Mouse (Mus musculus) hindbrain, embryonic 14.5 days (tissue): Measurements from ENCODE around the gene Foxl2. TPM values are rescaled to one million over a fixed set of nuclear protein-coding genes. Genes with fewer than 3 reads are reported as not detected.

Source experiments
- ATAC-seq: fragments of 200-750 bp; cut with Nextera tagmentation; 2 replicates; pipeline ENCODE4 v1.8.0; 2017; ENCODE audit warnings: moderate number of reproducible peaks, mild to moderate bottlenecking, moderate TSS enrichment, moderate library complexity; ENCODE audit not compliant: low FRiP score
- DNase-seq: peaks from one replicate; pipeline ENCODE4 v3.0.0-alpha.2; 2015; ENCODE audit warnings: low spot score
- H3K27ac ChIP-seq: fragments of 300-500 bp; sonication (generic); 2 replicates; pipeline ENCODE4 v1.5.1; 2014; ENCODE audit warnings: mild to moderate bottlenecking, moderate library complexity
- H3K27me3 ChIP-seq: fragments of 300-500 bp; sonication (generic); 2 replicates; pipeline ENCODE4 v1.6.1; 2014; ENCODE audit warnings: mild to moderate bottlenecking, low read length, mixed read lengths; ENCODE audit not compliant: control insufficient read depth, insufficient read depth
- H3K36me3 ChIP-seq: fragments of 300-500 bp; sonication (generic); replicated peaks from 2 replicates; pipeline ENCODE4 v1.6.1; 2014; ENCODE audit not compliant: control insufficient read depth, insufficient read depth
- H3K4me1 ChIP-seq: fragments of 300-500 bp; sonication (generic); replicated peaks from 2 replicates; pipeline ENCODE4 v1.6.1; 2014; ENCODE audit warnings: antibody characterized with exemption, low read length, mixed read lengths; ENCODE audit not compliant: control insufficient read depth, insufficient read depth
- H3K4me2 ChIP-seq: fragments of 300-500 bp; sonication (generic); replicated peaks from 2 replicates; pipeline ENCODE4 v1.6.1; 2014; ENCODE audit warnings: mild to moderate bottlenecking, moderate library complexity
- H3K4me3 ChIP-seq: fragments of 300-500 bp; sonication (generic); replicated peaks from 2 replicates; pipeline ENCODE4 v1.5.1; 2014; ENCODE audit warnings: mild to moderate bottlenecking, low read length
- H3K9ac ChIP-seq: fragments of 300-500 bp; sonication (generic); 2 replicates; pipeline ENCODE4 v1.6.1; 2014
- H3K9me3 ChIP-seq: fragments of 300-500 bp; sonication (generic); 2 replicates; pipeline ENCODE4 v1.6.1; 2016; ENCODE audit warnings: low read length; ENCODE audit not compliant: control insufficient read depth
- WGBS: fragments of 180-500 bp; shearing (Covaris S2); extraction: QIAGEN DNeasy Blood & Tissue Kit; methylation state at CpG from one replicate; pipeline ENCODE4 v1.1.7; 2014; 5-methylcytosine and 5-hydroxymethylcytosine counted together
- polyA plus RNA-seq: library from polyadenylated mRNA; unstranded; fragments of >200 nt; fragmentation: Nextera tagmentation; extraction: Ambion mirVana; gene quantifications from 2 replicates; pipeline ENCODE4 v1.2.1, GENCODE M21; 2014

Gene Foxl2
- polyA plus RNA-seq, 1 experiment from 2014 or later: 0.98 TPM

GRCm38 (mm10) chr9:98976081-98976480 lies 21.0 kb downstream of the Foxl2 start:
- Histone ChIP-seq H3K9me3 (no peaks in the 10 kb centered on the region), H3K4me1 (0 out of 2 replicates have a peak, but pooled peaks cover 4% of the 10 kb centered on the region), H3K36me3 (no peaks in the 10 kb centered on the region), H3K4me2 (no peak overlapping the region), H3K9ac (no peak overlapping the region), H3K27ac (no peak overlapping the region), H3K27me3 (peaks cover 57% of the 10 kb centered on the region), H3K4me3 (no peak overlapping the region)
- DNase-seq: no peak
- no peak for ATAC-seq
- WGBS: 94% methylated on average over 1 of the region's 1 CpGs

GRCm38 (mm10) chr9:98976520-98976919 lies 21.4 kb downstream of the Foxl2 start:
- 48% methylated on average over 5 of the region's 5 CpGs for WGBS
- ATAC-seq (no peak), DNase-seq (no peak)
- H3K9me3 ChIP-seq: no peaks in the 10 kb centered on the region
- H3K36me3 ChIP-seq: no peaks in the 10 kb centered on the region
- H3K27ac ChIP-seq: no peak overlapping the region
- H3K4me2 ChIP-seq: no peak overlapping the region
- 0 out of 2 replicates have a peak, but pooled peaks cover 4% of the 10 kb centered on the region for H3K4me1 ChIP-seq
- peaks cover 53% of the 10 kb centered on the region for H3K27me3 ChIP-seq
- no peak overlapping the region for H3K4me3 ChIP-seq
- no peak overlapping the region for H3K9ac ChIP-seq

GRCm38 (mm10) chr9:98979431-98980416 lies 24.6 kb downstream of the Foxl2 start:
- Histone ChIP-seq H3K4me1 (0 out of 2 replicates have a peak, but pooled peaks cover 4% of the 10 kb centered on the region), H3K9ac (no peak overlapping the region), H3K4me3 (peak overlapping the region; percentile 23), H3K9me3 (no peaks in the 10 kb centered on the region), H3K36me3 (no peaks in the 10 kb centered on the region), H3K4me2 (peak overlapping the region; percentile 51), H3K27me3 (peaks cover 44% of the 10 kb centered on the region), H3K27ac (no peak overlapping the region)
- ATAC-seq (peak; percentile 65; the same call in 1 of the 2 replicates), DNase-seq (peak; percentile 87)
- WGBS: 7% methylated on average over 29 of the region's 29 CpGs

- H3K36me3 ChIP-seq: no peaks in the 10 kb centered on the region
- WGBS: under 1% methylated on average over 45 of the region's 45 CpGs
- peak; percentile 98 for ATAC-seq
- peak within 1 kb of the TSS; percentile 80 for H3K9ac ChIP-seq
- peaks cover 20% of the 10 kb centered on the region for H3K27me3 ChIP-seq
- DNase-seq: peak; percentile 100
- H3K4me3 ChIP-seq: peak within 1 kb of the TSS; percentile 75
- H3K9me3 ChIP-seq: no peaks in the 10 kb centered on the region
- peak within 1 kb of the TSS; percentile 80 for H3K27ac ChIP-seq
- peak within 1 kb of the TSS; percentile 52 for H3K4me2 ChIP-seq
- peaks cover 9% of the 10 kb centered on the region for H3K4me1 ChIP-seq
Observed at GRCm38 (mm10) chr9:98985800-98986475, 30.9 kb downstream of the Foxl2 start, which contains the start of gene Faim. Faim (plus strand) TSS chr9:98986373.

GRCm38 (mm10) chr9:98986476-98987096 lies 31.5 kb downstream of the Foxl2 start:
- DNase-seq (no peak), ATAC-seq (peak; percentile 54; the same call in 1 of the 2 replicates)
- Histone ChIP-seq H3K27me3 (peaks cover 20% of the 10 kb centered on the region), H3K27ac (peak overlapping the region; percentile 80), H3K4me2 (peak overlapping the region; percentile 52), H3K4me1 (peaks cover 9% of the 10 kb centered on the region), H3K9me3 (no peaks in the 10 kb centered on the region), H3K36me3 (no peaks in the 10 kb centered on the region), H3K9ac (peak overlapping the region; percentile 80), H3K4me3 (peak overlapping the region; percentile 75)
- WGBS: under 1% methylated on average over 48 of the region's 50 CpGs

GRCm38 (mm10) chr9:98987131-98987530 lies 32.0 kb downstream of the Foxl2 start:
- Histone ChIP-seq H3K27me3 (peaks cover 20% of the 10 kb centered on the region), H3K27ac (no peak overlapping the region), H3K9ac (peak overlapping the region; percentile 80), H3K4me3 (peak overlapping the region; percentile 75), H3K36me3 (no peaks in the 10 kb centered on the region), H3K4me2 (peak overlapping the region; percentile 52), H3K4me1 (peaks cover 9% of the 10 kb centered on the region), H3K9me3 (no peaks in the 10 kb centered on the region)
- ATAC-seq (no peak), DNase-seq (no peak)
- WGBS: 50% methylated on average over 9 of the region's 9 CpGs

GRCm38 (mm10) chr9:98994103-98994502 lies 39.0 kb downstream of the Foxl2 start:
- no peak overlapping the region for H3K27ac ChIP-seq
- peaks cover 47% of the 10 kb centered on the region for H3K36me3 ChIP-seq
- H3K9me3 ChIP-seq: no peaks in the 10 kb centered on the region
- no peaks in the 10 kb centered on the region for H3K27me3 ChIP-seq
- H3K4me3 ChIP-seq: no peak overlapping the region
- DNase-seq: no peak
- 82% methylated on average over 4 of the region's 4 CpGs for WGBS
- H3K4me2 ChIP-seq: no peak overlapping the region
- H3K9ac ChIP-seq: no peak overlapping the region
- no peak for ATAC-seq
- H3K4me1 ChIP-seq: no peaks in the 10 kb centered on the region

- ATAC-seq: peak; percentile 55; the same call in 1 of the 2 replicates
- no peaks in the 10 kb centered on the region for H3K9me3 ChIP-seq
- H3K27ac ChIP-seq: no peak overlapping the region
- no peak overlapping the region for H3K9ac ChIP-seq
- WGBS: 69% methylated on average over 9 of the region's 9 CpGs
- H3K4me2 ChIP-seq: no peak overlapping the region
- no peaks in the 10 kb centered on the region for H3K4me1 ChIP-seq
- no peaks in the 10 kb centered on the region for H3K27me3 ChIP-seq
- H3K4me3 ChIP-seq: no peak overlapping the region
- peaks cover 71% of the 10 kb centered on the region for H3K36me3 ChIP-seq
- DNase-seq: no peak
Observed at GRCm38 (mm10) chr9:98999881-99000339, 44.8 kb downstream of the Foxl2 start.
